Mouse (Mus musculus): ENCODE results near the gene Pisd.

Gene Pisd

GRCm38 (mm10) chr5:32706226-32706780 is 79.1 kb downstream of the Pisd start:
- no peak for DNase-seq (ENCODE audit: low spot score)

GRCm38 (mm10) chr5:32697208-32697867 is 88.1 kb downstream of the Pisd start:
- no peak for DNase-seq (ENCODE audit: low spot score)

- DNase-seq (ENCODE audit: low spot score) = no peak
Observed at GRCm38 (mm10) chr5:32693411-32693810, 92.0 kb downstream of the Pisd start.

Data from testis, postnatal 10 days (tissue).